Mouse (Mus musculus): ENCODE results near the gene Msi2. TPM values are rescaled to one million over a fixed set of nuclear protein-coding genes. Genes with fewer than 3 reads are reported as not detected.

Gene Msi2
- total RNA-seq, 1 experiment from 2014 or later = 72.0 TPM

DNA sequence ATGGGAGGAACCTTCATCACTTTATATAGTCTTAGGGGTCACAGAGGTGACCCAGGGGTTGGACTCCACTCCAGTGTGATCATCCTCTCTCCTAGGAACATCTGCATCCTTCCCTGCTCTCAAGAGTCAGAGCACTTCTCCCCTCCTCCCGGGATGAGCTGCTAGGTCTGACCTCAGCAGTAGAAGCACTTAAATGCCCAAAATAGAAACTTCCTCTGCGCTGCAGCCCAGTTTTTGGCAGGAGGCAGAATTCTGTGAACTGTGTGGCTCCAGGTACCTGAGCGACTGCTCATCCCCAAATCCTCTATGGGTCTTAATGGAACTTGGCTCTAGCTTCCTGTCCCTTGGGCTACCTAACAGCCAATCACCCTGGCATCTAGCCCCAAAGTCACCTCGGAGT lies 228.3 kb downstream of the Msi2 start:
- no peak for ATAC-seq (replicated peaks; ENCODE audit: insufficient number of reproducible peaks, low FRiP score, low TSS enrichment, poor library complexity, severe bottlenecking)

DNA sequence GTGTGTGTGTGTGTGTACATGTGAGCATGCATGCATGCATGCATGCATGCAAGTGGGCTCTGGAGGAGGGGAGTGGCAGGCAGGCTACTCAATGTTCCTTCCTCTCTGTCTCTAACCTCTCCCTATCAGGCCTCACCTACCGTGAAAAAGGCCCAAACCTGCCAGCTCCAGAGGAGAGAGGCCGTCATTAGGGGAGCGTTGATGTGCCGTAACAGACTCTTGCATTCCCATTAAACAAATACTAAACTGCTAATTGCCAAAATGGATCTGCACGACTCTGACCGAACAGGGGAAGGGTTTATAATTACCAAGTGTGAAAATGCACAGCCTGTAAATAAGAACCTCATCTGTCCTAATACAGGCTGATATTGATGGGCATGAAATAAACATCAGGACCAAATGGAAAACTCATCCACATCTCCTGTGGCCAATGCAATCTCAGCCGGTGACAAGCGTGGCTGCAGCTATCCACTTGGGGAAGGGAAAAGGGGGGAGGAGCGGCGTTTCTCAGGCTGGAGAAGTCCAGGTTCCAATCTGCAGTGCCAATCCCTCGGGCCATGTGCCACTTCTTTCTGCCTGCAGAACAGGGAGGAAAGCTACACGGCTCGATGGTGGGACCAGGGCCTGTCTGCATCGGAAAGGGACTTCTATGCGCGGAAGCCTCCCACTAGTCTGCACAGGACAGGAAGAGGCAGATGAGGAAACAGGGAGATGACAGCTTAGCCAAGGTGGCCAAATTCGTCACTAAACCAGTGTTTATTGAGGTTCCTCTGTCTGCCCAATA lies 229.2 kb downstream of the Msi2 start:
- ATAC-seq (replicated peaks; ENCODE audit: insufficient number of reproducible peaks, low FRiP score, low TSS enrichment, poor library complexity, severe bottlenecking) = no peak

- ATAC-seq (replicated peaks; ENCODE audit: insufficient number of reproducible peaks, low FRiP score, low TSS enrichment, poor library complexity, severe bottlenecking) = no peak
Measured at GRCm38 (mm10) chr11:88488175-88488940, 230.0 kb downstream of the Msi2 start.

- no peak for ATAC-seq (replicated peaks; ENCODE audit: insufficient number of reproducible peaks, low FRiP score, low TSS enrichment, poor library complexity, severe bottlenecking)
Measured at GRCm38 (mm10) chr11:88485987-88486386, 232.3 kb downstream of the Msi2 start.

DNA sequence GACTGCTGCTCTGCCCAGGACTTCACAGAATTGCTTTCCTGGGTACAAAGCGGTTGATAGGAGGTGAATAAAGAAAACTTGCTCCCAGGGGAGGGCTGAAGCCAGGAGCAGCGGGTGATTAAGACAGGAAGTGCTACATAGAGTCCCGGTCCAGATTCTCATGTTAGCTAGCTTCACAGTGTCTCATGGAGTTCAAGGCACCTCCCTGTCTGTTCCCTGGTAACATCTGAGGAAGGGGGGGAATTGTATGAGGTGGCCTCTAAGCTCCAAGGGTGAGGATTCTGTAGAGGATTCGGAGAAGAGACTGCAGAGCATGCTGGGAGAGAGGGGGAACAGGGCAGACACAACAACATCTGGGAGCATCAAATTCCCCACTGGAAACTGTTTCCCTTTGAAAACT lies 233.2 kb downstream of the Msi2 start:
- no peak for ATAC-seq (replicated peaks; ENCODE audit: insufficient number of reproducible peaks, low FRiP score, low TSS enrichment, poor library complexity, severe bottlenecking)

GRCm38 (mm10) chr11:88484047-88484446 lies 234.3 kb downstream of the Msi2 start:
- no peak for ATAC-seq (replicated peaks; ENCODE audit: insufficient number of reproducible peaks, low FRiP score, low TSS enrichment, poor library complexity, severe bottlenecking)

DNA sequence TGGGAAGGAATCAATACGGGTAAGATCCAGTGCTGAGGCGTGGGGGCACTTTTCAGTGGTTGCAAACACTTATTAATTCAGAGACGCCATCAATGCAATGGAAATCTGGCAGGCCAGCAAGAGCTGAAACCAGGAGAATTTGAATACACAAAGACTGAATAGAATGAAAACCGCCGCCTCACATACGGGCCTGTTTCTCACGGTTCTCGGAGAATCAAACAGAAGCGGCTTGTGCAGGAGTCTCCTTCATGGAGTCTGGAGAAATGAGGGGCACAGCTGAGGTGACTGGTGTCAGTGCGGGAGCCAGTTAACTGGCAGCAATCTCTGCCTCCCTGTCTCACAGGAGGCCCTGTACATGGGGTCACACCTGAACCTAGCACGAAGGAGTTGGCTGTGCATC lies 235.7 kb downstream of the Msi2 start:
- no peak for ATAC-seq (replicated peaks; ENCODE audit: insufficient number of reproducible peaks, low FRiP score, low TSS enrichment, poor library complexity, severe bottlenecking)

DNA sequence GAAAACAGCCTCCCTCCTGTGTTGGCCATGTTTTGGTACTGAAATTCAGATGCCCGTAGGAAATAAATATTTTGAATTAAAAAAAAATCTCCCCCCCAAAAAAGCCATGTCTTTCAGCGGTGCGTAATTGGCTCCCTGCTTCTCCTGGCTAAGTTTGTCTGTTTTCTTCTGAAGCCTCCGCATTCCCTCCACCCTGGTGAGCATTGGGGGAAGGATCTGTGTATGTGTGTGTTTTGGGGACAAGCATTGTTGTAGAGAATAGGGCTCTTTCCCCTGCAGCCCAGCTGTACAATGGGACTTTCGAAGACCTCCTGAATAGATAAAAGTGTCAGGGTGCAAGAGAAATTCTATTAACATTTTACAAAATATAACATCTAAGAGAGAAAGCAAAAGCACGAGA lies 236.1 kb downstream of the Msi2 start:
- no peak for ATAC-seq (replicated peaks; ENCODE audit: insufficient number of reproducible peaks, low FRiP score, low TSS enrichment, poor library complexity, severe bottlenecking)

DNA sequence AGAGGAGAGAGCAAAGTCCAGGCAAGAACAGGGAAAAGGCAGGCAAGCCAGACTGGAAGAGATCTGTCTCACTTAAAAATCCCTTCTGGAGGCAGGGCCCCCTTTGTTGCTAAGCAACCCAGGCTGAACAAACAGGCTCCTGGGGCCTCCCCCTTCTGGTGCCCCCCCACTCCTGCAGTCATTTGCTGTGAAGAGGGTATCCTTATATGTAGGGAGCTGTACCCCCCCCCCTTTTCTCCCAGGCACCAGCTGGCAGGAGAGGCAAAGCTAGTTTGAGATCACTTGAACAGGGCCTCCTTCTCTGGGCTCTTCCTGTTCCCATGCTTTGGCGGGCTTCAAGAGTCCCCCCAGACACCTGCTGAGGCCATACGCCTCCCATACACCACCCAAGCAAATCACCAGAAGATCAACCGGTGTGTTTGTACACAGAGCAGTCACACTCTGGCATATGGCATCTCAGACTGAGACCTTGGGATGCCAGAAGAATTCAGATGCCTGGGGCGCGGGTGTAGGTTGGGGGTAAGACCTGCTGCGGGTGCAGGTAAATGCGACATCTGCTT lies 236.6 kb downstream of the Msi2 start:
- no peak for ATAC-seq (replicated peaks; ENCODE audit: insufficient number of reproducible peaks, low FRiP score, low TSS enrichment, poor library complexity, severe bottlenecking)

DNA sequence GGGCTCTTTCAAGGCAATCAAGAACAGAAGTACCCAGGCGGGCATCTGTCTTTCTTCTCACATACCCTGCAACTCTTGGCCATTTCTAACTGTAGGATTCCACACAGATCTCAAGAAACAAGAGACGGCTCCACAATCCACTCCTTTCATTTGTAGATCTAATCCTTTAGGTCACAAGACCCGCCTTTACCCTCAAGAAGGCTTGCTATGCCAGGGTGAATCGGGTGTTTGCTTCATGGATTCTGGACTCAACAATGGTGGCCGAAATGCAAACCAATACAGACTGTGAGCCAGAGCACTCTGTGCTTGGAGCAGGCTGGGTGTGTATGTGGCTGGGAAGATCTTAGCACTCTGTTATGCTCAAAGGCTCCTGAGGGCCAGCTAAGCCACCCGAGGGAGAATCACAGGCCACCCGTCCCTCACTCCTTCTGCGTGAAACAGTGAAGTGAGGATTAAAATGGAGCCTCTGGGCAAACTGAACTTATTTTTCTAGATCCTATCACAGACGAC lies 237.2 kb downstream of the Msi2 start:
- ATAC-seq (replicated peaks; ENCODE audit: insufficient number of reproducible peaks, low FRiP score, low TSS enrichment, poor library complexity, severe bottlenecking) = no peak

DNA sequence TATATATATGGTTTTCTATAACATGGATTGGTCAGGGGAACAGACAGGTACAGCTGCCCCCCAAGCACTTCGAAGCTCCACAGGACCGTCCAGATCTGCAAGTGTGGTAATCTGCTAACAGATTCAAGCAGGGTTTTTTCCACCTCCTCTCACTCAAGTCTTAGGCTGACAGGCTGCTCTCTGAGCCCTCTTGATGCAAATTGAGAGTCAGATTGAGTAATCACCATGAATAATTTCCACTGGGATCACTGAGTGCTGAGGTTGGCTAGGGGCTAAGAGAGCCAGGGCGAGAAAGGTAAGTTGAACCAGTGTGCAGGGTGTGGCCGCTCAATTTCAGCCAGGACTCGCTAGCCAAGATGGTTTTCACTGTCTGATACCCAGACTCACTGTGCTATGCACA lies 238.8 kb downstream of the Msi2 start:
- no peak for ATAC-seq (replicated peaks; ENCODE audit: insufficient number of reproducible peaks, low FRiP score, low TSS enrichment, poor library complexity, severe bottlenecking)

GRCm38 (mm10) chr11:88474889-88475440 lies 243.3 kb downstream of the Msi2 start:
- ATAC-seq (replicated peaks; ENCODE audit: insufficient number of reproducible peaks, low FRiP score, low TSS enrichment, poor library complexity, severe bottlenecking) = no peak

DNA sequence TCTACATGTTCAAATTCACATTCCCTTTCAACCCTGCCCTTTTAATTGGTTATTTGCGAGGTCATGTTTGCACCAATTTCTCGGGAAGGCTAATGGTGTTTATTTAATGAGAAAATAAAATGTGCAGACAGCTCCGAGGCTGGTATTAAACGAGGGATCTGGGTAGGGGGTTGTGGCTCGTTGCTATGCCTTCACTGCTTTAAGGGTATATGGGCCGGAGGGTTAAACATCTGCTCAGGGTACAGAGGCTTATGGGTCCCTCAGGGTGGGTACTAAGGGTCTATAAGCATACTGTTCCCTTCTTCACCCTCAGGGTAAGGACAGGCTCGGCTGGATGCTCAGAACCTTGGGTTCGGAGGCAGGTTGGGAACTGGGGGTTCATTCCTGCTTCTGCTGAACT lies 245.6 kb downstream of the Msi2 start:
- no peak for ATAC-seq (replicated peaks; ENCODE audit: insufficient number of reproducible peaks, low FRiP score, low TSS enrichment, poor library complexity, severe bottlenecking)

DNA sequence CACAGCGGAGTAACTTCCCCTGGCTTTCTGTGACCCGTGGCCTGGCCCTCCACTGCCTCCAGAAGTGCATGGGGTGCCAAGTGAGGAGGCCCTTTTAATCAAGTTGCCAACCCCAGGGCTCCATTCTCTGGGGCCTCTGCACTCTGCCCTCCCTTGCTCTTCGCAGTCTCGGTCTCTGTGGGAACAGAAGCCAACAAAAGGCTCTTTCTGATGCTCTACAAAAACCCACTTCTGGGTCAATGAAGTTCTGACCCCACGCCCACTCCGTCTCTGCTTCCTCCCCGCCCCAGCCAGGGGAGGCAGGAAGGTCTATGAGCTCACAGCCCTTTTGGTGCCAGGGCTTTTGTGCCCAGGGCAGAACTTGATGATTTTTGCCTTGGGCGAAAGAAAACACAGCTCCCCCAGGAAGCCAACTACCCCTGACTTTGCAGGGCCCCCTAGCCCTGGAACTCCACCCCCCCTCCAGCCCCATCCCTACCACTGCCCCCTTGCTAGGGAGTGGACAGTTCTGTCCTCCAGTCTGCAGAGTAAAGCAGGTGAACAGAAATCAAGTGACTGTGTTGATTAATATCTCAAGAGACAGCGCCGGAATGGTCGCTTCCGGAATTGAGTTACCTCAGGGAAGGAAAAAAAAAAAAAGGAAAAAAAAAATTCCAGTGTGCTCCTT lies 246.2 kb downstream of the Msi2 start:
- ATAC-seq (replicated peaks; ENCODE audit: insufficient number of reproducible peaks, low FRiP score, low TSS enrichment, poor library complexity, severe bottlenecking) = no peak

DNA sequence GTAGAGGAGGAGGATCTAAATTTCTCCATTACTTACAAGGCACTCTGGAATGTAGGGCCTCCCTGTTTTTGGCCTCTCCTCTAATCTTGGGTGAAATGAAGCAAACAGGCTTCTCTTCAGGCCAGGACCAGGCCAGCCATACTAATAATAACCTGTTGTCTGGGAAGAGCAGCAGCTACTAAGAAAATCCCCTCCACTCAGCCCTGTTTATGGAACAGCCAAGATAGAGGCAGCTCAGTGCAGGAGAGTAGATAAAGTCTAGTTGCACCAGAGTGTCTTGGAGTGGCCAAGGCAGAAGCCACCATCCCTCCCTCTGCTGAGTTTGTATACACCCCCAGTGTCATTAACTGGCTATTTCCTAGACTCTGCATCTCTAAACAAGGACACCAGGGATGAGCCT lies 247.7 kb downstream of the Msi2 start:
- ATAC-seq (replicated peaks; ENCODE audit: insufficient number of reproducible peaks, low FRiP score, low TSS enrichment, poor library complexity, severe bottlenecking) = no peak

- no peak for ATAC-seq (replicated peaks; ENCODE audit: insufficient number of reproducible peaks, low FRiP score, low TSS enrichment, poor library complexity, severe bottlenecking)
Measured at GRCm38 (mm10) chr11:88468996-88469395, 249.3 kb downstream of the Msi2 start.

DNA sequence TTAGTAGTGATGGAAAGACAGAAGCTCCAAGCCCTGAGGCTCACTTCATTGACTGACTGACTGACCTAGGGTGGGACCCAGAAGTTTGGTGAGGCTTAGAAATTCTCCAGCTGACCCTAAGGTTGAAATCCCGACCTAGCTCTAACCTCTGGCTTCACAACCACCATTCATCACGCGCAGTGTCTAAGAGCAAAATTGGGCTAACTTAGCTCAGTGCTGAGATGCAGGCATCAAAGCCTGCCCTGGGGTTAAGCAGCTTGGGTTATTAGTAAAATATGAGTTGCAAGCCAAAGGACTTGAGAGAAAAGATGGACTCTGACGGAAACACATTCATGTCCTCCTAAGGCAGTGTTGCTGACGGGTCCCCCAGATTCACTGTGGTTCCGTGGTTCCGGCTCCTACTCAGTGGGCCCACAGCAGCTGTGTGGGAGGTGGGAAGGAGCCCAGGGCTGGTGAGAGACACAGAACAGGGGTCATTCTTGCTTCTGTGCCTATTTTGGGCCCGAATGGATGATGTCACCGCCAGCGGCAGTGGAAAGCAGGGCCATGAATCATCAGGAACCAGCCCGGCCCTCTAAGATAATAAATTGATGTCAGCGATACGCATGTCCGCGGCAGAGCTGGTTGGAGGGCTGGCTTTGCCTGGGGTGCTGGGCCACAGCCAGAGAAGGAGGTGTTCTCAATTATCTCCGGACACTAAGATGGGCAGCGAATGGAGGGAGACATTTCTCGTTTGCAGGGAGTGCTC lies 250.6 kb downstream of the Msi2 start:
- ATAC-seq (replicated peaks; ENCODE audit: insufficient number of reproducible peaks, low FRiP score, low TSS enrichment, poor library complexity, severe bottlenecking) = no peak

- no peak for ATAC-seq (replicated peaks; ENCODE audit: insufficient number of reproducible peaks, low FRiP score, low TSS enrichment, poor library complexity, severe bottlenecking)
Measured at GRCm38 (mm10) chr11:88463951-88464350, 254.4 kb downstream of the Msi2 start.

Data from monocyte, adult 5-6 weeks (primary cell).